Mouse (Mus musculus): ENCODE measurements around the gene Inppl1.

DNA sequence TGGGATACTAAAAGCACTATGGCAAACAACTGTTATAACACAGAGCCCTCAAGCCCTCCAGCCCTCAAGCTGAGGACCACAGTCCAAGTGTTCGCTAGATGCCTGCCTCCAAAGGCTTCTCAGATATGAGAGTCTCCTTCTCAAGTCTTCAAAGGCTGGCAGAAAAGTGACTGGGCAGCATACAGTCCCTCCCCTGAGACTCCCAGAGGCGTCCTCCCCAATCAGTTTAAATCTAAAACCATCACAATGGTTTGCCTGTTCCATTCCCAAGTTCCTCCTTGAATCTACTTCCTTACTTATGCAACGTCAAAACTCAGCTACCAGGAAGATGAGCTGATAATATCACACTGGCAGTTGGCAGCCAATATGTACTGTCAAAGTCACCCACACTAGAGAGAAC, 25.4 kb upstream of the Inppl1 start, which contains the start of gene Anapc15:
- TF ChIP-seq CTCF (IDR thresholded peaks at IDR 0.05; ENCODE audit: borderline replicate concordance, extremely low read depth, insufficient read depth, insufficient read length) (no peak), POLR2A (IDR thresholded peaks at IDR 0.05; ENCODE audit: borderline replicate concordance, extremely low read depth, insufficient read depth, insufficient read length, poor library complexity, severe bottlenecking) (no peak)

Measured in brain, embryonic 14.5 days (tissue).